Mouse (Mus musculus): ENCODE measurements around the gene Map7d3.
A peak's percentile ranks its signal among the peaks of the same experiment; 100 is the strongest.

Map7d3 gene

GRCm38 (mm10) chrX:56821765-56822603, at the start of gene Map7d3:
Gene Map7d3, minus strand, starts transcription at chrX:56822326.
- DNase-seq (ENCODE audit: low spot score): peak; percentile 0

GRCm38 (mm10) chrX:56869863-56870262, 47.7 kb upstream of the Map7d3 start, which contains the start of gene Adgrg4:
Gene Adgrg4, plus strand, starts transcription at chrX:56870163.
- no peak for DNase-seq (ENCODE audit: low spot score)

- DNase-seq (ENCODE audit: low spot score): no peak
Measured at GRCm38 (mm10) chrX:56841255-56841654, 19.1 kb upstream of the Map7d3 start.

GRCm38 (mm10) chrX:56839369-56839768, 17.2 kb upstream of the Map7d3 start:
- no peak for DNase-seq (ENCODE audit: low spot score)

GRCm38 (mm10) chrX:56835842-56836241, 13.7 kb upstream of the Map7d3 start:
- DNase-seq (ENCODE audit: low spot score): no peak

- DNase-seq (ENCODE audit: low spot score): no peak
Measured at GRCm38 (mm10) chrX:56827492-56827891, 5.4 kb upstream of the Map7d3 start.

GRCm38 (mm10) chrX:56791268-56791667, 30.9 kb downstream of the Map7d3 start:
- DNase-seq (ENCODE audit: low spot score): peak; percentile 52

GRCm38 (mm10) chrX:56790591-56790990, 31.5 kb downstream of the Map7d3 start:
- DNase-seq (ENCODE audit: low spot score): no peak

- no peak for DNase-seq (ENCODE audit: low spot score)
Measured at GRCm38 (mm10) chrX:56787486-56787885, 34.6 kb downstream of the Map7d3 start.

GRCm38 (mm10) chrX:56786281-56787061, 35.7 kb downstream of the Map7d3 start:
- DNase-seq (ENCODE audit: low spot score): peak; percentile 73

- no peak for DNase-seq (ENCODE audit: low spot score)
Measured at GRCm38 (mm10) chrX:56773329-56773728, 48.8 kb downstream of the Map7d3 start.

- DNase-seq (ENCODE audit: low spot score): no peak
Measured at GRCm38 (mm10) chrX:56771751-56772150, 50.4 kb downstream of the Map7d3 start.

GRCm38 (mm10) chrX:56769838-56770237, 52.3 kb downstream of the Map7d3 start:
- DNase-seq (ENCODE audit: low spot score): peak; percentile 65

- no peak for DNase-seq (ENCODE audit: low spot score)
Measured at GRCm38 (mm10) chrX:56760257-56760760, 61.8 kb downstream of the Map7d3 start.

- peak; percentile 25 for DNase-seq (ENCODE audit: low spot score)
Measured at GRCm38 (mm10) chrX:56756352-56756751, 65.8 kb downstream of the Map7d3 start.

- DNase-seq (ENCODE audit: low spot score): peak; percentile 52
Measured at GRCm38 (mm10) chrX:56755646-56756045, 66.5 kb downstream of the Map7d3 start.

GRCm38 (mm10) chrX:56753317-56754289, 68.5 kb downstream of the Map7d3 start:
- DNase-seq (ENCODE audit: low spot score): no peak

GRCm38 (mm10) chrX:56752144-56752543, 70.0 kb downstream of the Map7d3 start:
- peak; percentile 13 for DNase-seq (ENCODE audit: low spot score)

GRCm38 (mm10) chrX:56751536-56751935, 70.6 kb downstream of the Map7d3 start:
- DNase-seq (ENCODE audit: low spot score): no peak

Data from lung, postnatal 25 days (tissue).